Mouse (Mus musculus): ENCODE data around the gene E2f2. TPM values are rescaled to one million over a fixed set of nuclear protein-coding genes. Genes with fewer than 3 reads are reported as not detected.
A peak's percentile ranks its signal among the peaks of the same experiment; 100 is the strongest.

The E2f2 gene
- total and polyA plus RNA-seq, 2 experiments, result 0.46 to 0.76 TPM

- DNase-seq (ENCODE audit: extremely low read depth, low read depth, low spot score), result peak; percentile 98
- Histone ChIP-seq H3K9ac (ENCODE audit: low read depth, low read length) (peak overlapping the region; percentile 24), H3K36me3 (ENCODE audit: control insufficient read depth, insufficient read depth, low read length) (no peaks in the 10 kb centered on the region), H3K79me2 (ENCODE audit: control insufficient read depth, insufficient read depth, low read length) (no peaks in the 10 kb centered on the region), H3K27ac (replicated peaks; ENCODE audit: insufficient read depth, low read depth, low read length) (peak overlapping the region; percentile 34), H3K4me1 (ENCODE audit: control insufficient read depth, insufficient read depth, low read length) (peaks cover 7% of the 10 kb centered on the region), H3K27me3 (ENCODE audit: control insufficient read depth, insufficient read depth, low read length) (no peaks in the 10 kb centered on the region), H3K4me3 (ENCODE audit: insufficient read depth, low read depth, low read length) (peak overlapping the region; percentile 27; the same call in 1 of the 2 replicates)
- 28% methylated on average over 23 of the region's 23 CpGs for WGBS
- TF ChIP-seq CTCF (IDR thresholded peaks at IDR 0.05; ENCODE audit: low read depth, low read length) (no peak), POLR2A (IDR thresholded peaks at IDR 0.05; ENCODE audit: extremely low read depth, insufficient read depth, low read length) (0 out of 2 replicates have a peak, but pooled peaks have one; percentile 37)
These were observed 14.7 kb downstream of the E2f2 start for GRCm38 (mm10) chr4:136186739-136187472.

DNA sequence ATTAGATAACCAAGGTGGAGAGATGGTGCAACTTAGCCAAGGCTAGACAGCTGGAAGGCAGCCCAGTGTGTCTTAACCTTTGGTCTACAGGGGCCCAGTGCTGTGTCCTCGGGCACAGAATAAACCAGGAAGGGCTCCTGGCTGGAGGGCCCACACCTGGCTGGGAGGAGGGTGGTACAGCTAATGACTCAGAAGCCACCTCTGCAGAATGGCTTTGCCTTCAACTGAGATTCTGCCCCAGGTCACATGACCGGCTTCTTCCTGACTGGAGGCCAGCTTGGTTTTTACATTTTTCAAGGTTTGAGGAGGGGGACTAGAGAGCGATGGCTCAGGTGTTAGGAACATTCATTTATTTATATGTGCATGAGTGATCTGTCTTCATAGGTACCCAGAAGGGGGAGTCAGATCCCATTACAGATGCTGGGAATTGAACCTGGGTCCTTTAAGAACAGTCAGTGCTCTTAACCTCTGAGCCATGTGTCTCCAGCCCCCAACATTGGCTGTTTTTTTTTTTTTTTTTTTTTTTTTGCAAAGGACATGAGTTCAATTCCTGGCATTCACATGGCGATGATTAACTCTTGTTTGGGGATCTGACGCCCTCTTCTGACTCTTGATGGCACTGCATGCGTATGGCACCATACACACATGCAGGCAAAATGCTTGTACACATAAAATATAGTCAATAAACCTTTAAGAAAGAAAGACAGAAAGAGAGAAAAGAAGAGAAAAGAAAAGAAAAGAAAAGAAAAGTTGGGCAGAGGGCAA, 17.0 kb downstream of the E2f2 start:
- no peak overlapping the region for H3K27ac ChIP-seq (replicated peaks; ENCODE audit: insufficient read depth, low read depth, low read length)
- WGBS, result 80% methylated on average over 6 of the region's 6 CpGs
- peaks cover 7% of the 10 kb centered on the region for H3K4me1 ChIP-seq (ENCODE audit: control insufficient read depth, insufficient read depth, low read length)
- H3K79me2 ChIP-seq (ENCODE audit: control insufficient read depth, insufficient read depth, low read length), result no peaks in the 10 kb centered on the region
- TF ChIP-seq POLR2A (IDR thresholded peaks at IDR 0.05; ENCODE audit: extremely low read depth, insufficient read depth, low read length), result no peak
- TF ChIP-seq CTCF (IDR thresholded peaks at IDR 0.05; ENCODE audit: low read depth, low read length), result peak; percentile 53; the same call in 1 of the 2 replicates
- H3K36me3 ChIP-seq (ENCODE audit: control insufficient read depth, insufficient read depth, low read length), result no peaks in the 10 kb centered on the region
- no peak for DNase-seq (ENCODE audit: extremely low read depth, low read depth, low spot score)
- no peak overlapping the region for H3K9ac ChIP-seq (ENCODE audit: low read depth, low read length)
- H3K4me3 ChIP-seq (ENCODE audit: insufficient read depth, low read depth, low read length), result no peak overlapping the region
- H3K27me3 ChIP-seq (ENCODE audit: control insufficient read depth, insufficient read depth, low read length), result no peaks in the 10 kb centered on the region

DNA sequence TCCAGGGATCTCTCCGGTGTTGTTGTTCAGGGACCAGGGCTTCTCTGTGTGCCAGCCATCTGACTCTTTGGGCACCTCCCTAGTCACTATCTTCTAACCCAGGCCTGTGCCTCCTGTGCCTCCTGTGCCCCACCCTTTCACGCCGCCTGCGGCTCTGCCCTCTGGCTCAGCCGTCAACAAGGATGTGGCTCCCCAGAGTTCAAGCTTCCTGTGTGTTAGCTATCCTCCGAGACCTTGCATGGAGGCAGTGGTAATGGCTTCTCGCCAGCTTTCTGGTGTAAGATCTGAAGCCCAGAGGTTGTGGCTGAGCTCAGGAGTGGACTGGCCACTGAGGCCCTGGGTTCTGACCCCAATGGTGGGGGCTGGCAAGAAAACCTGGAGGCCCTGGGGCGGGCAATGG, 17.7 kb downstream of the E2f2 start:
- no peaks in the 10 kb centered on the region for H3K36me3 ChIP-seq (ENCODE audit: control insufficient read depth, insufficient read depth, low read length)
- H3K27me3 ChIP-seq (ENCODE audit: control insufficient read depth, insufficient read depth, low read length), result no peaks in the 10 kb centered on the region
- TF ChIP-seq CTCF (IDR thresholded peaks at IDR 0.05; ENCODE audit: low read depth, low read length), result no peak
- TF ChIP-seq POLR2A (IDR thresholded peaks at IDR 0.05; ENCODE audit: extremely low read depth, insufficient read depth, low read length), result no peak
- no peak overlapping the region for H3K4me3 ChIP-seq (ENCODE audit: insufficient read depth, low read depth, low read length)
- peaks cover 7% of the 10 kb centered on the region for H3K4me1 ChIP-seq (ENCODE audit: control insufficient read depth, insufficient read depth, low read length)
- 78% methylated on average over 8 of the region's 8 CpGs for WGBS
- DNase-seq (ENCODE audit: extremely low read depth, low read depth, low spot score), result no peak
- H3K79me2 ChIP-seq (ENCODE audit: control insufficient read depth, insufficient read depth, low read length), result no peaks in the 10 kb centered on the region
- no peak overlapping the region for H3K9ac ChIP-seq (ENCODE audit: low read depth, low read length)
- no peak overlapping the region for H3K27ac ChIP-seq (replicated peaks; ENCODE audit: insufficient read depth, low read depth, low read length)

DNA sequence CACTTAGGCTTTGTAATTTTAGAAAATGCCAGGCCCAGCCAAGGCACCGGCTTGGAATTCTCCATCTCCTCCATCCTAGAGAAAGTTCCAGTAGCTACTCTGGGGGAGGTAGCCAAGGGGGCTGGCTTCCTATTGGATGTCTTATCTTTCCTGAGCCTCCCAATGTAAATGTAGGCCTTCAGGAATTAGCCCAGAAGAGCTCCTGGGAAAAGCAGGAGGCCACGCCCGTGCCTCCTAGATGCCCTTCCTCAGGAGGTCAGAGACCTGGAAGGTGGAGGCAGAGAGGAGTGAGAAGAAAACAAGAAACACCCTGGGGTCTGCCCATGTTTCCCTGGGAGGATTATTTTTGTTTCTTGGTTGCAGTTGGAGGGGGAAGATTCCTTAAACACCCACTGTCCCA, 21.4 kb downstream of the E2f2 start:
- H3K4me1 ChIP-seq (ENCODE audit: control insufficient read depth, insufficient read depth, low read length), result no peaks in the 10 kb centered on the region
- no peaks in the 10 kb centered on the region for H3K27me3 ChIP-seq (ENCODE audit: control insufficient read depth, insufficient read depth, low read length)
- H3K9ac ChIP-seq (ENCODE audit: low read depth, low read length), result no peak overlapping the region
- no peak overlapping the region for H3K27ac ChIP-seq (replicated peaks; ENCODE audit: insufficient read depth, low read depth, low read length)
- no peak for TF ChIP-seq POLR2A (IDR thresholded peaks at IDR 0.05; ENCODE audit: extremely low read depth, insufficient read depth, low read length)
- no peak for TF ChIP-seq CTCF (IDR thresholded peaks at IDR 0.05; ENCODE audit: low read depth, low read length)
- H3K79me2 ChIP-seq (ENCODE audit: control insufficient read depth, insufficient read depth, low read length), result no peaks in the 10 kb centered on the region
- H3K4me3 ChIP-seq (ENCODE audit: insufficient read depth, low read depth, low read length), result no peak overlapping the region
- H3K36me3 ChIP-seq (ENCODE audit: control insufficient read depth, insufficient read depth, low read length), result no peaks in the 10 kb centered on the region
- WGBS, result 90% methylated on average over 3 of the region's 3 CpGs
- no peak for DNase-seq (ENCODE audit: extremely low read depth, low read depth, low spot score)

GRCm38 (mm10) chr4:136195029-136195428, 22.8 kb downstream of the E2f2 start:
- no peak overlapping the region for H3K27ac ChIP-seq (replicated peaks; ENCODE audit: insufficient read depth, low read depth, low read length)
- WGBS, result 88% methylated on average over 7 of the region's 7 CpGs
- no peak for DNase-seq (ENCODE audit: extremely low read depth, low read depth, low spot score)
- no peak overlapping the region for H3K4me3 ChIP-seq (ENCODE audit: insufficient read depth, low read depth, low read length)
- H3K4me1 ChIP-seq (ENCODE audit: control insufficient read depth, insufficient read depth, low read length), result no peaks in the 10 kb centered on the region
- H3K9ac ChIP-seq (ENCODE audit: low read depth, low read length), result no peak overlapping the region
- no peaks in the 10 kb centered on the region for H3K27me3 ChIP-seq (ENCODE audit: control insufficient read depth, insufficient read depth, low read length)
- no peaks in the 10 kb centered on the region for H3K79me2 ChIP-seq (ENCODE audit: control insufficient read depth, insufficient read depth, low read length)
- no peak for TF ChIP-seq POLR2A (IDR thresholded peaks at IDR 0.05; ENCODE audit: extremely low read depth, insufficient read depth, low read length)
- TF ChIP-seq CTCF (IDR thresholded peaks at IDR 0.05; ENCODE audit: low read depth, low read length), result no peak
- no peaks in the 10 kb centered on the region for H3K36me3 ChIP-seq (ENCODE audit: control insufficient read depth, insufficient read depth, low read length)
